Mouse (Mus musculus) lung, embryonic 16.5 days (tissue): Measurements from ENCODE around the gene Ly6g6c. TPM values are rescaled to one million over a fixed set of nuclear protein-coding genes. Genes with fewer than 3 reads are reported as not detected.

Source experiments
- ATAC-seq: fragments of 200-750 bp; cut with Nextera tagmentation; 2 replicates; pipeline ENCODE4 v1.8.0; 2017; ENCODE audit warnings: low read depth, mild to moderate bottlenecking, moderate library complexity
- H3K27ac ChIP-seq: fragments of 300-500 bp; sonication (generic); 2 replicates; pipeline ENCODE4 v1.5.1; 2014; ENCODE audit warnings: mild to moderate bottlenecking, control low read depth, low read length
- H3K27me3 ChIP-seq: fragments of 300-500 bp; sonication (generic); 2 replicates; pipeline ENCODE4 v1.6.1; 2014; ENCODE audit warnings: low read depth, low read length, mixed read lengths; ENCODE audit not compliant: control insufficient read depth, insufficient read depth
- H3K36me3 ChIP-seq: fragments of 300-500 bp; sonication (generic); 2 replicates; pipeline ENCODE4 v1.6.1; 2014; ENCODE audit warnings: low read length; ENCODE audit not compliant: control insufficient read depth, insufficient read depth
- H3K4me1 ChIP-seq: fragments of 300-500 bp; sonication (generic); replicated peaks from 2 replicates; pipeline ENCODE4 v1.6.1; 2014; ENCODE audit warnings: low read length, mixed read lengths; ENCODE audit not compliant: control insufficient read depth, insufficient read depth
- H3K4me2 ChIP-seq: fragments of 300-500 bp; sonication (generic); 2 replicates; pipeline ENCODE4 v1.6.1; 2014; ENCODE audit warnings: low read depth, low read length, control low read depth
- H3K4me3 ChIP-seq: fragments of 300-500 bp; sonication (generic); 2 replicates; pipeline ENCODE4 v1.5.1; 2014; ENCODE audit warnings: mild to moderate bottlenecking, low read length, control low read depth
- H3K9ac ChIP-seq: fragments of 300-500 bp; sonication (generic); 2 replicates; pipeline ENCODE4 v1.6.1; 2014; ENCODE audit warnings: low read length, control low read depth
- H3K9me3 ChIP-seq: fragments of 300-500 bp; sonication (generic); 2 replicates; pipeline ENCODE4 v1.6.1; 2016; ENCODE audit warnings: low read length; ENCODE audit not compliant: control insufficient read depth
- whole genome bisulfite sequencing: fragments of 180-500 bp; shearing (Covaris S2); extraction: QIAGEN DNeasy Blood & Tissue Kit; methylation state at CpG from one replicate; pipeline ENCODE4 v1.1.7; 2014; 5-methylcytosine and 5-hydroxymethylcytosine counted together
- polyA plus RNA-seq: library from polyadenylated mRNA; unstranded; fragments of >200 nt; fragmentation: Nextera tagmentation; extraction: Ambion mirVana; gene quantifications from 2 replicates; pipeline ENCODE4 v1.2.1, GENCODE M21; 2015

Gene Ly6g6c
- polyA plus RNA-seq, 1 experiment from 2014 or later, result 0.53 TPM

DNA sequence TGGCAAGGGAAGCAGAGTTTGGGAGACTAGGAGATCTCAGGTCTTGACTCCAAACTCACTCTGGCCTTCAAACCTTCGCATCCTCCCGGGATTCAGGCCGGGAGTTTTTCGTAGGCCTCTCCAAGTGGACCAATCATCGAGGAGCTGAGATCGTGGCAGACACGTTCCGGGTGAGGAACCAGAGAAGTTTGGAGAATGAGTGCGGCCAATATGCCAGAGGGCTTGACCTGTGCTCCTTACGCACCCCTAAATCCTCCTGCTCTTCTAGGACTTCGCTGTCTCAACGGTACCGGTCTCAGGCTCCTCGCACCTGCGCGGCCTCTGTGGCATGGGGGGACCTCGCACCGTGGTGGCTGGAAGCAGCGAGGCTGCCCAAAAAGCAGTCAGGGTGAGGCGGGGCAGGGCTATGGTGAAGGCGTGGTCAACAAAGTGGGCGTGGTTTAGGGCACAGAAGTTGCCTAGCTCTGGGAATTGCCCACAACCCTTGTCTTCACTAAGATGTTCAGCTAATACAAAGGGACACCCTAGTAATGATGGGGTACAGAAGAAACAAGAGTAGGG is 4.4 kb upstream of the Ly6g6c start:
- peak overlapping the region; percentile 82 for H3K9ac ChIP-seq
- H3K36me3 ChIP-seq, result peaks cover 33% of the 10 kb centered on the region
- H3K4me1 ChIP-seq, result peaks cover 36% of the 10 kb centered on the region
- whole genome bisulfite sequencing, result 55% methylated on average over 22 of the region's 22 CpGs
- peak overlapping the region; percentile 67 for H3K4me3 ChIP-seq
- no peaks in the 10 kb centered on the region for H3K27me3 ChIP-seq
- no peak for ATAC-seq
- H3K9me3 ChIP-seq, result no peaks in the 10 kb centered on the region
- peak overlapping the region; percentile 95 for H3K4me2 ChIP-seq
- no peak overlapping the region for H3K27ac ChIP-seq

DNA sequence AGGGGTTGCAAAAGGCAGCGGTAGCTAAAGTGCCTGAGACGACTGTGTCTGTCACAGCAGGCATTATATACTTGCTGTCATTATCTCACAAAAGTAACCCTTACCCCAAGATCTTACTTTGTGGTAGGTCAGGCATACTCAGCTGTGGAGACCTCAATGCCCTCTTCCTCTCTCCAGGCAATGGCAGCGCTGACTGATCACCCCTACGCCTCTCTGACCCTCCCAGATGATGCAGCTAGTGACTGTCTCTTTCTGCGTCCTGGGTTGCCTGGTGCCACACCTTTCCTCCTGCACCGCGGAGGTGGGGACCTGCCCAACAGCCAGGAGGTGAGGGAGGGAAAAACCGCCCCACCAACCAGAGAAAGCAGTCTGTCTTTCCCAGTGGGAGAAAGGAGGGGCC is 3.9 kb upstream of the Ly6g6c start:
- Histone ChIP-seq H3K9me3 (no peaks in the 10 kb centered on the region), H3K4me2 (no peak overlapping the region), H3K4me1 (peaks cover 41% of the 10 kb centered on the region), H3K27ac (no peak overlapping the region), H3K27me3 (no peaks in the 10 kb centered on the region), H3K9ac (no peak overlapping the region), H3K4me3 (no peak overlapping the region), H3K36me3 (peaks cover 30% of the 10 kb centered on the region)
- WGBS, result 83% methylated on average over 7 of the region's 8 CpGs
- ATAC-seq, result no peak

DNA sequence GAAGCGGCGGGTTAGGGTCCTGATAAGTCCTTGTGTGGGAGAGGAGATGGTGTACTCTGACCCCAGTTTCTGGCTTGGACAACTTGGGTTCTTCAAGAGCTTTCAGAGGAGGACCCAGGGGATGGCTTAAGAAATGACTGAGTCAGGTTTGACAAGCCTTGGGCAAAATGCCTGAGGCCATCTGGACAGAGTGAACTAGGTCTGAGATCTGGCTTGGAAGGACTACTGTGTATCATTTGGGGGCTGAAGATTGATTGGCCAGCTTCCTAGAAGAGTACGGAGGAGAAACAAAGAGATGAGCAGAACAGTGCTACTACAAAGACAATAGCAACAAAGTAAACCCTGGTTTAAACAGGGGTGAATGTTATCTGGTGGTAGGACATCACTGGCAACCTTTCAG is 1.7 kb upstream of the Ly6g6c start:
- 80% methylated on average over 3 of the region's 3 CpGs for WGBS
- 0 out of 2 replicates have a peak overlapping the region, but pooled peaks have one; percentile 70 for H3K4me2 ChIP-seq
- H3K4me3 ChIP-seq, result no peak overlapping the region
- peaks cover 22% of the 10 kb centered on the region for H3K36me3 ChIP-seq
- H3K27me3 ChIP-seq, result no peaks in the 10 kb centered on the region
- H3K27ac ChIP-seq, result no peak overlapping the region; the same call in 1 of the 2 replicates
- peaks cover 38% of the 10 kb centered on the region for H3K4me1 ChIP-seq
- no peaks in the 10 kb centered on the region for H3K9me3 ChIP-seq
- no peak overlapping the region for H3K9ac ChIP-seq
- ATAC-seq, result no peak

DNA sequence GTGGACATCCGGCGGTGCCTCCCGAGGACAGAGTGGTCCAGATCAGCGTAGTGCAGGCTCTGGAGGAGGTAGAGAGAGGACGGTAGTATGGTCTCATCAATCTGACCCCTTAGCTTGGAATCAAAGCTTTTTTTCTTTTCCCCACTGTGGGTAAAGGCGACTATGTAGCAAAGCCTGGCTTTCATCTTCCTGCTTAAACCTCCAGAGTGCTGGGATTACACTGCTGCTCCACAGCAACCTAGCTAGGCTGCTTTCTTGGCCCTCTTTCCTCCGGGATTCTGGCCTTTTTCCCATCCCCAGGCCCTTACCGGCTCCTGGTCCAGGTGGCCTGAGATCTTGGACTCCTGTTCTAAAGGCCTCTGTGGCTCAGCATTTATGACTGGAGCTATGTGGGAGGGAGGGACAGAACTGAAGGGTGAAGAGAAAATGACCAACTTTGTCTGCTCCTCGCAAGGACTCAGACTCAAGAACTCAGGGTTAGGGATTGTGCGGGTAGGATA is 760 bp upstream of the Ly6g6c start:
- Histone ChIP-seq H3K4me1 (peaks cover 35% of the 10 kb centered on the region), H3K4me2 (peak overlapping the region; percentile 70), H3K9ac (peak overlapping the region; percentile 61), H3K9me3 (no peaks in the 10 kb centered on the region), H3K27me3 (no peaks in the 10 kb centered on the region), H3K36me3 (peaks cover 22% of the 10 kb centered on the region), H3K27ac (peak overlapping the region; percentile 94), H3K4me3 (peak overlapping the region; percentile 43)
- ATAC-seq, result no peak
- WGBS, result 22% methylated on average over 10 of the region's 10 CpGs

DNA sequence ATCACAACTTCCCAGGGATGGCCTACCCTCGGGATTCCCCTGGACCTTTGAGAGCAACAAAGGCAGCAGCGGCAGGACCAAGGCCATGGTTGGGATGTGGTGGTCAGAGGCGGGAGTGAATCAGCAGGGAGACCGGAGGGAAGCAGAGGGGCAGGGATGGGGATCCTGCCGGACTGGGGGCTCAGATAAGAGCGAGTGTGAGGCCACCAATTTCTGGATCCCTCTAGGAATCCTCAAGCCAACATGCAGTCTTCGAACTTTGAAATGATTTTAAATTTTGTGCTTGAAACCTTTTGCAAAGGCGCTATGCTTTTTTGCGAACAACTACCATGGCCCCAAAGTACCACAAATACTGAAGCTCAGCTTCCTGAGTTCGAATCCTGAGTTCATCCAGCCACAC is 896 bp downstream of the Ly6g6c start, which contains the start of gene Mpig6b:
Mpig6b (minus strand) TSS at position 101 of the 400 bp plus-strand sequence.
- Histone ChIP-seq H3K9me3 (no peaks in the 10 kb centered on the region), H3K27ac (peak within 1 kb of the TSS; percentile 94), H3K4me3 (peak within 1 kb of the TSS; percentile 43), H3K36me3 (peaks cover 18% of the 10 kb centered on the region), H3K27me3 (no peaks in the 10 kb centered on the region), H3K4me1 (peaks cover 24% of the 10 kb centered on the region), H3K4me2 (peak within 1 kb of the TSS; percentile 70), H3K9ac (peak within 1 kb of the TSS; percentile 61)
- WGBS, result 43% methylated on average over 10 of the region's 10 CpGs
- no peak for ATAC-seq

DNA sequence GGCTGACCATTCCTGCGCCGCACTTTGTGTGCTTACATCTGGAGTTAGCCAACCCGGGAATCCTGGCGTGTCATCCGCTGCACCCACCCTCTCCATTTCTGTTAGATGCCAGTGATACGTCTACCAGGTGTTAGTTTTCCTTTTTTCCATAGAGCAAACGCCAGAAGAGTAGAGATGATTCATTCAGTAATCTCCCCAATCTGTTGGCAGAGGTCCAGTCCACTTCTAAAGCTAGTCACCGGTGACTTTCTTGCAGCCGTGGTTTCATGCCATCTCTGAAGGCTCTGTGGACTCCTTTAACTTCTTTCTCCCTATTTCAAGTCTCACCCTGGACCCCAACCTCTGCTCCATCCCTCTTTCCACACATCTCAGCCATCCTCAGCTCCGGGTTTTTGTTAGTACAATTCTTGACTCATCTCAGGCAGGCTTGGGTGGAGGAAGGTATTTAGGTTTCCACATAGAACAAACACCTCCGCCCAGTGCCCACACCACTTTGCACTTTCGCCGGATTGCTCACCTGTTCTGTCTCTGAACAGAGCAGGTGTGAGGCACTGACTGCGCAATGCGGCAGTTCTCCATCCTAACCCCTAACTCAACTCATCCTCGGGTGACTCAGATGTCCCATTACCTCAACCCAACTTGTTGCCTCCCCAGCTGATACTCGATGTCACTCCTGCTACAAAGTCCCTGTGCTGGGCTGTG is 3.2 kb downstream of the Ly6g6c start:
- no peaks in the 10 kb centered on the region for H3K9me3 ChIP-seq
- peaks cover 22% of the 10 kb centered on the region for H3K4me1 ChIP-seq
- no peak overlapping the region for H3K4me3 ChIP-seq
- no peaks in the 10 kb centered on the region for H3K27me3 ChIP-seq
- WGBS, result 58% methylated on average over 17 of the region's 17 CpGs
- no peak for ATAC-seq
- H3K27ac ChIP-seq, result no peak overlapping the region; the same call in 1 of the 2 replicates
- H3K36me3 ChIP-seq, result no peaks in the 10 kb centered on the region
- H3K9ac ChIP-seq, result 0 out of 2 replicates have a peak overlapping the region, but pooled peaks have one; percentile 25
- no peak overlapping the region for H3K4me2 ChIP-seq

DNA sequence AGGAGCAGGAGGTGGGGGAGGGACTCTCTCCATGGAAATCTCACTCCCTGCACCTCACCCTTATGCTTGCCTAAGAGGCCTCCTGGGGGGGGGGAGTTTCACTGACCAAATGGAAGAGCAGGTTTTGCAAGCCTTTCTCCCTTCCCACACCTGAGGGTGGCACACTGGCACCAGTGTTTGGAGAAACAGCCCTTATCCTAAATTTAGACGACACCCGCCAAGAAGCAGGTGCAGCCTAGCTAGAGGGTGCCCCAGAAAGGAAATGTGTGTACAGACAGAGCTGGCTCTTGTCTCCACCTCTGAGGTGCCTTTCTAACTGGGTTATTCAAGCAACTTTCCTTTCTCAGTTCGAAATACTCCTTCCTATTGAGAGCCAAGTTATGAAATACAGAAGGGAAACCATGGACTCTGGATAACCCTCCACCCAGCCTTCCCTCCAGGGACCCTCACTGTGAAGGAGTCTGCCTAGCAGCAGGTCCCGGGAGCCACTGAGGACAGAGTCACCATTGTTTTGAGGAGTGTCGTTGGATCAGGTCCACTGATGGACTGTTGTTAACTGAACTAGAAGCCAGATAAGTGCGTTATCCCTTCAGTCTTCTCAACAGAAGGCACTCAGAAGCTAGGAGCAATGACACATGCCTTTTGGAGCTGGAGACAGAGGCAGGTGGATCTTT is 5.5 kb downstream of the Ly6g6c start:
- no peaks in the 10 kb centered on the region for H3K27me3 ChIP-seq
- H3K9ac ChIP-seq, result no peak overlapping the region
- H3K4me3 ChIP-seq, result no peak overlapping the region
- peak overlapping the region; percentile 83 for H3K27ac ChIP-seq
- peak; percentile 66 for ATAC-seq
- H3K4me2 ChIP-seq, result no peak overlapping the region
- H3K9me3 ChIP-seq, result no peaks in the 10 kb centered on the region
- no peaks in the 10 kb centered on the region for H3K36me3 ChIP-seq
- WGBS, result 36% methylated on average over 6 of the region's 6 CpGs
- H3K4me1 ChIP-seq, result peaks cover 5% of the 10 kb centered on the region

DNA sequence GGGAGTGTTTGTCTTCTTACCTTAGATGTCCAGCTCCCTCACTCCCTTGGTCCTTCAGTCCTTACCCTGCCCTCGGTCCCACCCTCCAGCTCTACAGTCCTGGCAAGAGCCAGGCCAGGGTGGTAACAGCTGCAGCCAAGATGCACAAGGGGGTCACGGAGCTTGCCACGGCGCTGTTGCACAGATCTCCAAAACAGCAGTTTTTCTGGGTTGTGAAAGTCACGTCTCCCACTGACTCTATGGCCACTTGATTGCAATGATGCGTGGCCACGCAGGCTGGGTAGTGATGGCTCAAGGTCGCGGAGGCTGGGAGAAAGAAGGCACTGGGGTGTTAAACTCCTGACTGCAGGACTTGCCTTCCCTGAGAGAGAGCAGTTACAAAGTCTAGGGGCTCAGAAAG is 6.3 kb downstream of the Ly6g6c start:
- H3K27ac ChIP-seq, result no peak overlapping the region
- 65% methylated on average over 9 of the region's 9 CpGs for WGBS
- no peak for ATAC-seq
- no peak overlapping the region for H3K4me2 ChIP-seq
- no peaks in the 10 kb centered on the region for H3K36me3 ChIP-seq
- H3K9me3 ChIP-seq, result no peaks in the 10 kb centered on the region
- no peaks in the 10 kb centered on the region for H3K27me3 ChIP-seq
- H3K4me1 ChIP-seq, result no peaks in the 10 kb centered on the region; the same call in 1 of the 2 replicates
- H3K4me3 ChIP-seq, result no peak overlapping the region
- H3K9ac ChIP-seq, result no peak overlapping the region

DNA sequence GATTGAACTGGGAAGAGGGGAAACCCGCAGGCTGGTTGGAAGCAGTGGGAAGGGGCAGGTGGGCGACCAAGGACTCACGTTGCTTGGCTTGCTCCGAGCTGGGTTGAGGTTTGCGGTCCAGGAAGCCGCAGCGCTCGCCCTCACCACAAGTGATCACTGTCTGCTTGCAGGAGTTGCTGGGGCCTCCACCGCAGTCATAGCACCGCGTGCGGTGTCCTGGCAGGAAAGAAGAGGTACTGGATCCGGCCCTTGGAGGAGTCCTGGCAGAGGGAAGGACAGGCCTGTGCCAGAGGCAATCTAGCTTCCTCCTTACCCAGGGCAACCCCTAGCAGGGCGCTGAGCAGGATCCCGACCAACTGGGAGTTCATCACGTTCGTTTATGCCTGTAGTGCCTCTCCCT is 8.9 kb downstream of the Ly6g6c start:
- no peak overlapping the region for H3K4me2 ChIP-seq
- no peaks in the 10 kb centered on the region for H3K36me3 ChIP-seq
- H3K4me1 ChIP-seq, result peaks cover 7% of the 10 kb centered on the region; the same call in 1 of the 2 replicates
- H3K9me3 ChIP-seq, result no peaks in the 10 kb centered on the region
- H3K27ac ChIP-seq, result no peak overlapping the region
- peaks cover 2% of the 10 kb centered on the region; the same call in 1 of the 2 replicates for H3K27me3 ChIP-seq
- H3K9ac ChIP-seq, result no peak overlapping the region
- WGBS, result 50% methylated on average over 17 of the region's 17 CpGs
- no peak overlapping the region for H3K4me3 ChIP-seq
- ATAC-seq, result no peak
